ENCODE assay signal across 21 mouse cellular contexts in genomic region chr14:49313376-49313775, GRCm38 (mm10).
DNase-seq lines count a peak whose midpoint lies in the region; ATAC-seq and TF ChIP-seq lines count a peak whose summit lies in the region.
"Had no signal": no experiment of that assay in that cellular context is flagged by ENCODE, and none has a peak within 500 bp of the region (broad histone marks: within the 10 kb centered on the region; RNA-seq: fewer than 3 reads in every experiment).

No protein-coding gene starts in this region.

- DNase-seq in embryonic facial prominence, embryonic 14.5 days (ENCODE audit: low spot score), result peak; percentile 23
- DNase-seq in embryonic facial prominence, embryonic 10.5 days (ENCODE audit: low spot score), result no peak
- no peak for DNase-seq in hindbrain, embryonic 11.5 days (ENCODE audit: low spot score)
- peak; percentile 84 for DNase-seq in midbrain, embryonic 11.5 days (ENCODE audit: low spot score, missing footprints)
- no peak for DNase-seq in midbrain, postnatal 0 days (ENCODE audit: low spot score)
- DNase-seq: adrenal gland, adult 2 months; adrenal gland, postnatal 25 days; B cell, adult 2 months; cerebellum, adult 11 months; cerebellum, adult 8-10 months; embryo, embryonic 11 days; heart, postnatal 36 days had no signal

- H3K4me3 ChIP-seq in embryonic facial prominence, embryonic 14.5 days (ENCODE audit: low read depth, low read length), result no peak overlapping the region
- no peak overlapping the region for H3K4me3 ChIP-seq in embryonic facial prominence, embryonic 10.5 days
- no peak overlapping the region for H3K4me3 ChIP-seq in hindbrain, embryonic 13.5 days
- H3K4me3 ChIP-seq in hindbrain, embryonic 11.5 days (ENCODE audit: low read depth, low read length), result no peak overlapping the region
- H3K4me3 ChIP-seq in midbrain, embryonic 11.5 days (ENCODE audit: low read depth, low read length), result no peak overlapping the region
- no peak overlapping the region for H3K4me3 ChIP-seq in midbrain, postnatal 0 days (ENCODE audit: low read depth, low read length)
- H3K4me3 ChIP-seq in olfactory bulb, adult 2 months (ENCODE audit: insufficient read depth, low read depth, low read length), result no peak overlapping the region
- H3K4me3 ChIP-seq: embryonic facial prominence, embryonic 12.5 days; heart, embryonic 13.5 days; intestine, embryonic 15.5 days had no signal

- H3K4me2 ChIP-seq in embryonic facial prominence, embryonic 14.5 days (ENCODE audit: low read depth, low read length), result no peak overlapping the region
- H3K4me2 ChIP-seq in hindbrain, embryonic 13.5 days, result no peak overlapping the region
- no peak overlapping the region for H3K4me2 ChIP-seq in hindbrain, embryonic 11.5 days (replicated peaks; ENCODE audit: low read depth, low read length)
- H3K4me2 ChIP-seq in midbrain, embryonic 11.5 days, result no peak overlapping the region
- no peak overlapping the region for H3K4me2 ChIP-seq in midbrain, postnatal 0 days (ENCODE audit: low read depth, low read length, poor library complexity, severe bottlenecking)
- H3K4me2 ChIP-seq: embryonic facial prominence, embryonic 12.5 days; heart, embryonic 13.5 days; hindbrain, embryonic 14.5 days; intestine, embryonic 15.5 days had no signal

- WGBS in embryonic facial prominence, embryonic 14.5 days, result 79% methylated on average over 8 of the region's 8 CpGs
- WGBS in embryonic facial prominence, embryonic 10.5 days, result 77% methylated on average over 8 of the region's 8 CpGs
- 51% methylated on average over 8 of the region's 8 CpGs for whole genome bisulfite sequencing in hindbrain, embryonic 13.5 days
- WGBS in hindbrain, embryonic 11.5 days, result 55% methylated on average over 8 of the region's 8 CpGs
- WGBS in midbrain, embryonic 11.5 days, result 70% methylated on average over 8 of the region's 8 CpGs
- WGBS in midbrain, postnatal 0 days, result 70% methylated on average over 8 of the region's 8 CpGs
- 65% methylated on average over 8 of the region's 8 CpGs for WGBS in olfactory bulb, adult 2 months

- H3K4me1 ChIP-seq in embryonic facial prominence, embryonic 14.5 days (ENCODE audit: control insufficient read depth, insufficient read depth, low read length), result no peaks in the 10 kb centered on the region
- peaks cover 9% of the 10 kb centered on the region; the same call in 1 of the 2 replicates for H3K4me1 ChIP-seq in embryonic facial prominence, embryonic 10.5 days
- H3K4me1 ChIP-seq in hindbrain, embryonic 13.5 days (replicated peaks), result peaks cover 17% of the 10 kb centered on the region
- H3K4me1 ChIP-seq in hindbrain, embryonic 11.5 days (replicated peaks; ENCODE audit: control insufficient read depth, insufficient read depth, low read length), result no peaks in the 10 kb centered on the region
- peaks cover 24% of the 10 kb centered on the region for H3K4me1 ChIP-seq in midbrain, embryonic 11.5 days (ENCODE audit: control insufficient read depth, insufficient read depth, low read length)
- H3K4me1 ChIP-seq in midbrain, postnatal 0 days (ENCODE audit: insufficient read depth, low read length), result no peaks in the 10 kb centered on the region
- H3K4me1 ChIP-seq in olfactory bulb, adult 2 months (ENCODE audit: control insufficient read depth, insufficient read depth, low read length), result peaks cover 10% of the 10 kb centered on the region
- H3K4me1 ChIP-seq: embryonic facial prominence, embryonic 12.5 days; intestine, embryonic 15.5 days had no signal

- TF ChIP-seq POLR2A in olfactory bulb, adult 2 months (IDR thresholded peaks at IDR 0.05; ENCODE audit: insufficient read depth, low read depth, low read length), result no peak

- ATAC-seq in embryonic facial prominence, embryonic 14.5 days (ENCODE audit: low read depth), result no peak
- ATAC-seq in hindbrain, embryonic 13.5 days (ENCODE audit: low FRiP score), result 0 out of 2 replicates have a peak, but pooled peaks have one; percentile 13
- no peak for ATAC-seq in hindbrain, embryonic 11.5 days (ENCODE audit: low FRiP score)
- ATAC-seq in midbrain, embryonic 11.5 days (ENCODE audit: low FRiP score), result no peak
- no peak for ATAC-seq in midbrain, postnatal 0 days (ENCODE audit: low FRiP score)
- no peak for ATAC-seq in cerebellum, adult (ENCODE audit: insufficient number of reproducible peaks, low FRiP score, low TSS enrichment)
- ATAC-seq: CD4-positive, CD25-positive, alpha-beta regulatory T cell, adult 4 months; forebrain, embryonic 14.5 days; intestine, embryonic 15.5 days had no signal

- no peaks in the 10 kb centered on the region for H3K27me3 ChIP-seq in embryonic facial prominence, embryonic 14.5 days (replicated peaks; ENCODE audit: control insufficient read depth, insufficient read depth, low read length)
- no peaks in the 10 kb centered on the region for H3K27me3 ChIP-seq in embryonic facial prominence, embryonic 10.5 days (replicated peaks; ENCODE audit: low read depth, poor library complexity, severe bottlenecking)
- H3K27me3 ChIP-seq in hindbrain, embryonic 13.5 days, result no peaks in the 10 kb centered on the region
- no peaks in the 10 kb centered on the region for H3K27me3 ChIP-seq in hindbrain, embryonic 11.5 days (ENCODE audit: control insufficient read depth, insufficient read depth, low read length)
- no peaks in the 10 kb centered on the region for H3K27me3 ChIP-seq in midbrain, embryonic 11.5 days (ENCODE audit: control insufficient read depth, insufficient read depth, low read length)
- no peaks in the 10 kb centered on the region for H3K27me3 ChIP-seq in midbrain, postnatal 0 days (ENCODE audit: insufficient read depth, low read length)
- H3K27me3 ChIP-seq: embryonic facial prominence, embryonic 12.5 days; heart, embryonic 13.5 days; intestine, embryonic 15.5 days had no signal

- no peaks in the 10 kb centered on the region for H3K9me3 ChIP-seq in embryonic facial prominence, embryonic 14.5 days (ENCODE audit: control insufficient read depth, low read length)
- no peaks in the 10 kb centered on the region for H3K9me3 ChIP-seq in embryonic facial prominence, embryonic 10.5 days
- no peaks in the 10 kb centered on the region for H3K9me3 ChIP-seq in hindbrain, embryonic 13.5 days
- H3K9me3 ChIP-seq in hindbrain, embryonic 11.5 days (ENCODE audit: control insufficient read depth, low read length), result no peaks in the 10 kb centered on the region
- H3K9me3 ChIP-seq in midbrain, embryonic 11.5 days (ENCODE audit: control insufficient read depth, low read length), result no peaks in the 10 kb centered on the region
- H3K9me3 ChIP-seq in midbrain, postnatal 0 days (ENCODE audit: low read length), result no peaks in the 10 kb centered on the region
- H3K9me3 ChIP-seq: embryonic facial prominence, embryonic 12.5 days; heart, embryonic 13.5 days; intestine, embryonic 15.5 days had no signal

- H3K36me3 ChIP-seq in embryonic facial prominence, embryonic 14.5 days (ENCODE audit: control insufficient read depth, insufficient read depth, low read length), result no peaks in the 10 kb centered on the region
- H3K36me3 ChIP-seq in embryonic facial prominence, embryonic 10.5 days (replicated peaks), result no peaks in the 10 kb centered on the region
- H3K36me3 ChIP-seq in hindbrain, embryonic 13.5 days, result no peaks in the 10 kb centered on the region
- no peaks in the 10 kb centered on the region for H3K36me3 ChIP-seq in hindbrain, embryonic 11.5 days (ENCODE audit: control insufficient read depth, insufficient read depth, low read length)
- no peaks in the 10 kb centered on the region for H3K36me3 ChIP-seq in midbrain, embryonic 11.5 days (ENCODE audit: control insufficient read depth, insufficient read depth, low read length)
- no peaks in the 10 kb centered on the region for H3K36me3 ChIP-seq in midbrain, postnatal 0 days (ENCODE audit: insufficient read depth, low read length)
- H3K36me3 ChIP-seq: embryonic facial prominence, embryonic 12.5 days; heart, embryonic 13.5 days; intestine, embryonic 15.5 days had no signal

- no peak overlapping the region for H3K27ac ChIP-seq in embryonic facial prominence, embryonic 14.5 days (replicated peaks; ENCODE audit: low read depth, low read length)
- no peak overlapping the region for H3K27ac ChIP-seq in embryonic facial prominence, embryonic 10.5 days (replicated peaks)
- no peak overlapping the region for H3K27ac ChIP-seq in hindbrain, embryonic 13.5 days
- H3K27ac ChIP-seq in hindbrain, embryonic 11.5 days (ENCODE audit: low read depth, low read length), result no peak overlapping the region
- no peak overlapping the region for H3K27ac ChIP-seq in midbrain, embryonic 11.5 days (ENCODE audit: low read depth, low read length)
- H3K27ac ChIP-seq in midbrain, postnatal 0 days (ENCODE audit: low read depth, low read length), result no peak overlapping the region
- H3K27ac ChIP-seq in olfactory bulb, adult 2 months (ENCODE audit: insufficient read depth, low read depth, low read length), result peak overlapping the region; percentile 29; the same call in 1 of the 2 replicates
- H3K27ac ChIP-seq: embryonic facial prominence, embryonic 12.5 days; heart, embryonic 13.5 days; hindbrain, embryonic 14.5 days; intestine, embryonic 15.5 days had no signal

- no peak overlapping the region for H3K9ac ChIP-seq in embryonic facial prominence, embryonic 14.5 days (ENCODE audit: low read depth, low read length)
- H3K9ac ChIP-seq in hindbrain, embryonic 13.5 days, result no peak overlapping the region
- H3K9ac ChIP-seq in hindbrain, embryonic 11.5 days (ENCODE audit: low read depth, low read length), result no peak overlapping the region
- no peak overlapping the region for H3K9ac ChIP-seq in midbrain, embryonic 11.5 days (ENCODE audit: low read length)
- H3K9ac ChIP-seq in midbrain, postnatal 0 days (replicated peaks; ENCODE audit: low read length, poor library complexity, severe bottlenecking), result no peak overlapping the region
- H3K9ac ChIP-seq: embryonic facial prominence, embryonic 12.5 days; heart, embryonic 13.5 days; hindbrain, embryonic 14.5 days; intestine, embryonic 15.5 days had no signal

- TF ChIP-seq CTCF in midbrain, postnatal 0 days (IDR thresholded peaks at IDR 0.05), result no peak
- no peak for TF ChIP-seq CTCF in olfactory bulb, adult 2 months (IDR thresholded peaks at IDR 0.05; ENCODE audit: insufficient read depth, low read depth, low read length)

Comparison
In these comparisons a context has a peak if more than half of its experiments do, and no peak if none do; other contexts are left out.
1. DNase-seq: peak in embryonic facial prominence, embryonic 14.5 days (single experiment) and midbrain, embryonic 11.5 days (single experiment); none in embryonic facial prominence, embryonic 10.5 days (single experiment), hindbrain, embryonic 11.5 days (single experiment) and midbrain, postnatal 0 days (single experiment).